Mouse (Mus musculus) T-helper 1 cell (primary cell): ENCODE measurements at regions not wholly inside any gene's neighbourhood (a gene's known extent, or its start where the extent isn't known, plus 50 kb on each side); places are given as distances from the start of the nearest gene placed in this dataset.

ENCODE experiments used
- in situ Hi-C: fragments of 300-600 bp; cut with MboI, MseI; formaldehyde crosslinking; loops from one replicate; pipeline ENCODE4 v1.15.1; 2025; ENCODE audit warnings: high pct_unique_total_duplicates

DNA sequence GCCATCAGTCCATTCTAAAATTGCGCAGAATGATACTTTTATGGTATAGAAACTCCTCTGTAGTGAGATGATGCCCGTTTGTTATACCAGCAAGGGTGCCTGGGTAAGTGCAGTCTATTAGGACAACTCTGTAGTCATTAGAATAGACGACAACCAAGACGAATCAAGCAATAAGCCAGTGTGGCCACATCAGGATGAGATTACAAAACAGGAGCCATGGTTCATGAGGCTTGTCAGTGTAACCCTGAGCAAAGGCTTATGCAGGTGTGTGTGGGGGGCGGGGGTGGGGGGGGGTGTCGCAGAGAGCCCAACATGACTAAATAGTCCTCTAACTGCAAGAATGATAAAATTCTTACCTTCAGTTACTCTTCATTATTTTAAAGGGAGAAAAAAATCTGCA lies 243.5 kb downstream of the Cd83 start:
- in situ Hi-C loops: no loop called here

DNA sequence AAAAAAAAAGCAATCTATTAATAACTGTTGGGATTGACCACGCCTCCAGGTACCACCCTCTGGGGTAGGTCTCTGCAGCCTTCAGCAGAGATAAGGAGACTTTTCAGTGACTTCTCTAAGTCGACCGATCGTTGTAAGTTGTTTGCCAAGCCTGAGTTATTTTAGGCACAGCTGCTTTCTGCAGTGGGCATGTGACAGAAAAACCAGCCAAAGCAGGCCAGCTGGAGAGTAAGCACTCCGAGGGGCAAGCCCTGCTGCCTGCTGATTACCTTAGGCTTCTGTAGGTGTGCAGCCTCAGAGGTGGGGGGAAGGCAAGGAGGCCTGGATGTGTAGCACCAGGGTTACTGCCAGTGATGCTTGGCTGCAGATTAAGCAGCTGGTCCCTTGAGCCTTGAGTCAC lies 246.0 kb downstream of the Cd83 start:
- in situ Hi-C loops: no loop called here

DNA sequence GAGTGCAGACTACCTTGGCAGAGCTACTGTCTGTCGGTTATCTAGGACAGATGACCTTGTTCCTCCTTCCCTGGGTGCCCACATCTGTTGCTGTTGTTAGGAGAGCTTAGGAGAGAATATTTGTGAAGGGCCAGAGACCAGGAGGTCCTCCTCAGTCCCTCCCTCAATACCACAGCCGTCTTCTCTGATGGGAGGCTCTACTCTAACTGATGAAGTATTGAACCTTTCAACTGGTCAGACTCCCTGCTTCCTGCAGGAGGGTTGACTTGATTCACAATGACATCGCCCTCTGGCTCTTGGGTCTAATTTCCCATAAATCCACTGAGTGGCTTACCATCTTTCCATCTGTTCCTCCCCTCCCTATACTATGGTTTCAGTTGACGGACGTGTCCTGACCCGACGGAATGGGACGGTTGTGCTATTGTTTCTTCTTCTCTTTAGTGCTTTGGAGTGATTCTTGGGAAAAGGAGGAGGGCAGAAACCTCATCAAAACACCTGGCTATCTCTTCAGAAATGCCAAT lies 253.3 kb downstream of the Cd83 start:
- in situ Hi-C loops: no loop called here

GRCm38 (mm10) chr13:44038322-44038721 lies 253.7 kb downstream of the Cd83 start:
- in situ Hi-C loops: no loop called here

GRCm38 (mm10) chr13:44040640-44041039 lies 256.1 kb downstream of the Cd83 start:
- in situ Hi-C loops: no loop called here

GRCm38 (mm10) chr13:44042730-44043493 lies 258.3 kb downstream of the Cd83 start:
- in situ Hi-C loops: no loop called here

DNA sequence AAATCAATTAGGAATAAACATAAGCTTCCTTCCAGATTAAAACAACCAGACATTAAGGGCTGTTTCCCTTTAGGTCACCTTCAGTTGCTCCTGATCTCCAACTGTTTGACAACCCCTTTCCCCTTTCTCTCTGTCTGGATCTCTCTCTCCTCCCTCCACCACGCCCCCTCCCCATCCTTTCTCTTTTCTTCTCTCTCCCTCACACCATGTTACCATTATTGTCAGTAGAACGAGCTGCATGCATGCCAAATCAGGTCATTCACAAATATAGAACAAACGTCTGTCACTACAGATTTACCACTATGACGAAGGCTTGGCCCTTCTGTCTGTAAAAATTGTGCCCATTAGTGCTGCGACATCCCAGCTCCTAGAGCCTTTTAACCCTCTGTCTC lies 258.9 kb downstream of the Cd83 start:
- in situ Hi-C loops: no loop called here

GRCm38 (mm10) chr13:44044546-44045216 lies 260.1 kb downstream of the Cd83 start:
- in situ Hi-C loops: no loop called here

DNA sequence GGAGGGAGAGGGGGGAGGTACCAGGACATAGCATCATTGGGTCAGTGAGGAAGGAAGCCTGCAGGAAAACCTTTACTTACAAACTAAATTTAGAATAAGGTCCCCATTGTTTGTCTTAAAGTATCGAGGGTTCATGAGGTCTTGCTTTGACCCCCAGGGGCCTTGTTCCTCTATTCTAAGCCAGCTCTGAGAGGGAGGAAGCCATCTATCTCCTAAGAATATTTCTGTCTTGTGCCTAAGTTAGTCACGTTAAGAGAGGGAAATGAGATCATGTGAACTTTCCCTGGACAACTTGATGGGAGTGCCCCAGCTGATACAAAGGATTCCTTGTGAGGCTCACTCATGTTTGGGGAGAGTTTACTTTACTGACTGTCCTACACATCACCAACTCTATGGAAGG lies 261.9 kb downstream of the Cd83 start:
- in situ Hi-C loops: no loop called here

- in situ Hi-C loops: no loop called here
Measured at GRCm38 (mm10) chr13:44054157-44054556, 269.6 kb downstream of the Cd83 start.

DNA sequence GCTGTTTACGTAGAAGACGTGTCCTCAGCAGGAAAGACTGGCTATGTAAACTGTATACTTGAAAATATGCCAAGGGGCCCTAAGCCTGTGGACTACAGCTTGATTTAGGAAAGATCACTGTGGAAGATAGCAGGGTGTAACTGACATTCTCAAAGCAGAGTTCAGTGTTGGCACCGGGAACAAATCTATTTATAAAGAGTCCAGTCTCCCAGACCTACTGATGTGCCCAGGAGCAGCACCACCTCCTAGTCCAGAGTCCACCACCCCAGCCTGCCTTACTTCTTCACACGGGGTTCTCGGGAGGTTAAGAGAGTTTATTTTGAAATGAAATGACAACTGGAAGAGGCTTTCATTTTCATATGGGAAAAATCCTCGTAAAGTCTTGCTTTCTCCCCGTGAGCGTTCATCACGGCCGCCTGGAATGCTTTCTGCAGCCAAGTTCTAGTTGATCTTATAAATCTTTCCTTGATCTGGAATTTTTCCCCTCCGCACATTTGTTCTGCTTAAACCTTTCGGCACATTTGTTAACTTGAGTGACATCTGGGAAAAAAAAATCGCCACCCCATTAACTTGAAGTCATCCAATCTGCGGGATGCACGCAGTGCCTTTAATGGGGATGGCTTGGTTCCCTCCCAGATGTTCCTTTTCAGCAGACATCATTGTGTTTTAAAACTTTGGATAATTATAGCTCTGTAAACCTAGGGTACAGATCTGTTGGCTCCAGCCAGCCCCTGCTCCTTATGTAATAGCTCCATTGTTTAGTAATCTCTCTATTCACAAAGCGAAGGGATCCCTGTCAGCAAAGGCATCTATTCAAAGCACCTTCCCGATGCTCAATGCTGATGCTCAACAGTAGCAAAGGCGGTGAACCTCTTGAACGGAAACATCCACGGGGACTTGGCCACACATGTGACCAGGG lies 271.3 kb downstream of the Cd83 start:
- in situ Hi-C loops: no loop called here

GRCm38 (mm10) chr13:44056716-44057115 lies 272.1 kb downstream of the Cd83 start:
- in situ Hi-C loops: no loop called here

DNA sequence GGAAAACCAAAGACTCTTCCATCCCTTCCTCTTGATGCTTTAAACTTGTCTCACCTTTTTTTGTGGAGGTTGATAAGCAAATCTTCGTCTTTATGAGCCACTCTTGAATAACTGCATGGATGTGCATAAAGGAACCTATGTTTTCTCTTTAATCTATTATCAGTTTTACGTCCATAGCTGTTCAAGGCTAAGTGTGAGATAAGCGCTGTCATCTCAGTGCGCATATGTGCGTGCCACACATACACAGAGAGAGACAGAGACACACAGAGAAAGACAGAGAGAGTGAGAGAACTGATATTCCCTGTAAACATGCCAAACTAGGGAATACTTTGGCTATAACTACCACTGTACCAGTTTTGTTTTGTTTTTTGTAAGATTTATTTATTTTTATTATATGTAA lies 273.0 kb downstream of the Cd83 start:
- in situ Hi-C loops: no loop called here

- in situ Hi-C loops: no loop called here
Measured at GRCm38 (mm10) chr13:44058277-44058676, 273.7 kb downstream of the Cd83 start.

DNA sequence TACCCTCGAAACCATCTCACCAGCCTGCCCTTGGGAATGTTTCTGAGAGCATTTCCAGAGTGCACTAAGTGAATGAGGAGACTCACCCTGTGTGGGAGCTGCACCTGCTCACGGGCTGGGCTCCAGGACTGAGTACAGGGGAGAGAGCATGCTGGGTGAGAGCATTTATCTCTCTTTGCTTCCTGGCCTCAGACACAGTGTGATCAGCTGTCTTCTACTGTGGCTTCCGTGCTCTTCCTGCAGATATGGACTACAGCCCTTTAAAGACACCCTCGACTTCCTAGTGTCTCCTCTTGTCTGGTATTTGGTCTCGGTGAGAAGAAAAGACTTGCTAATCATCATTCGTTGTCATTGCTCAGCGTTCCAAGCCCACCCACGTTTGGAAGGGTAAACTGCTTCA lies 274.9 kb downstream of the Cd83 start:
- in situ Hi-C loops: no loop called here

GRCm38 (mm10) chr13:44061286-44061685 lies 276.7 kb downstream of the Cd83 start:
- in situ Hi-C loops: no loop called here

- in situ Hi-C loops: no loop called here
Measured at GRCm38 (mm10) chr13:44061721-44062300, 277.2 kb downstream of the Cd83 start.

GRCm38 (mm10) chr13:44063317-44063716 lies 278.7 kb downstream of the Cd83 start:
- in situ Hi-C loops: no loop called here

DNA sequence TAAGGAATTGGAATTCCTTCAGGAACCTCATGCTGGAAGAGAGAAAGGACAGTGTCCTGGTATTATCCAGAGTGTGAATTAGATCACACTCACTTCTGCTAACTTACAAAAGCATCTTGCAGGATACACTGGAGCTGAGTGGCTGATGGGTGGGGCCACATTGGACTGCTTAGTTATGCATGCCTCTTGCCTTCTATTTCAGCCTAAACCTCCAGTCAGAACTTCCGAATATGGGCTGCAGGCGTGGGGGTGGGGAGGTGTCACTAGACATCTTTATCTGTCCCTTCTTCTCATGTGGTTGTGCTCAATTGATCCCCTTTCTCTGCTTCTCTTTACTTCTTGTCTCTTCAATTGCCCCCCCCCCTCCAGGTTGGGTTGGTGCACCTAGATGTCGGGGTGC lies 279.5 kb downstream of the Cd83 start:
- in situ Hi-C loops: no loop called here

DNA sequence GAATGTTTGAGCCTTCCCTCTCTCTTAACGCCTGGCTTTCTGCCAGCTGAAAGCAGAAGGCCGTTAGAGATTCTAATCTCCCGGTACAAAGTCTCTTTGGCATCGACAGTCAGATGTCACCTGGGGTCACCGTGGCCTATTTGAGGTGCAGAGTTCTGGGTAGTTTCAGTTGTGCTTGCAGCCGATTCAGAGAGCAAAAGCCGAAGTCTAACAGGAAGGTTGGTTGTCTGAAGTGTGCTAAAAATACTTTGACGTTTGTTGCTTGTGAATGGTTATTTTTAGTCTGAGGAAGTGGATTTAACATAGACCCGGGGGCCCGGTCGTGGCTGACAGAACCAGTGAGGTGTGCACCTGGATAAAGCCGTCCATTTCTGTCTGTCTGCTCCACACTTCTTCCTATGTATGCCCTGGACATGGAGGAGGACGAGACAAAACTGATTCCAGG lies 281.2 kb downstream of the Cd83 start:
- in situ Hi-C loops: no loop called here

GRCm38 (mm10) chr13:44067244-44067643 lies 282.7 kb downstream of the Cd83 start:
- in situ Hi-C loops: no loop called here

DNA sequence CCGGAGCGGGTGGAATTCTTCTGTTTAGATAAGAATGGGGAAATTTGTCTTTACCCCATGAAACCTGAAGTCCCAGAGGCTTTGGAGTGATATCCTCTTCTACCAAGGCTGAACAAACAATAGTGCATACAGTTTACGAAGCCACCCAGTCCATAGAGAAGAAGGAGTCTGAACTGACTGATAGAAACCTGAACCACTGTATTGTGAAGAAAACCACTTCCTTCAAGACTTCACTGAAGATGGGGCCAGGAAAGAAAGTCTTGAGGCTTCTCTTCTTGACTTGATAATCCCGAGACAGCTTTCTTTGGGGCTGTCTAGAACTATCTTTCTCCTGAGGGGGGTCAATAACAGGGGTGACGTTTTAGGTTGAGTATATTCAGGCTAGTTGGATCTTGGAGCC lies 284.4 kb downstream of the Cd83 start:
- in situ Hi-C loops: no loop called here
